Mouse (Mus musculus): ENCODE results near the gene Catsper1. TPM values are rescaled to one million over a fixed set of nuclear protein-coding genes. Genes with fewer than 3 reads are reported as not detected.

Gene Catsper1
- polyA plus RNA-seq, 1 experiment: not detected

DNA sequence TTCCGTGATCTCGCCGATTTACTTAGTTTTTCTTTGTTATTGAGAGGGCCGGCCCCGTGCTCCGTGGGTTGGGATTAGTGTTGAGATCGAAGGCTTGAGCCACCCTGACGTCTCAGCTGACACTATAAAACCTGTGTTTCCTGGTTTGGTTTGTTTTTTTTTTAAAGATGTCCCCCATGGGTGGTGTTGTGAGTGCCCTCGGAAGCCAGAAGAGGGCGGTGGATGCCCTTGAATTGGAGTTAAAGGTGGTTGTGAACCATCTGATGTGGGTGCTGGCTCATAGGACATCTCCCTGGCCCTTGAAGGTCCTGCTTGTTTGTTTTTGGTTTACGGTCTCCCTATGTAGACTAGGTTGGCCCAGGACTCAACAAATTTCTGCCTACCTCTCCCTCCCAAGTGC is 31.9 kb downstream of the Catsper1 start:
- Histone ChIP-seq H3K4me3 (ENCODE audit: insufficient read depth, low read length) (peak overlapping the region; percentile 73), H3K4me1 (ENCODE audit: control insufficient read depth, insufficient read depth, low read length) (peaks cover 11% of the 10 kb centered on the region), H3K27ac (ENCODE audit: insufficient read depth, low read depth, low read length) (peak overlapping the region; percentile 91)
- TF ChIP-seq CTCF (IDR thresholded peaks at IDR 0.05; ENCODE audit: low read depth, low read length): 0 out of 2 replicates have a peak, but pooled peaks have one; percentile 10
- TF ChIP-seq POLR2A (IDR thresholded peaks at IDR 0.05; ENCODE audit: borderline replicate concordance, low read depth, low read length): no peak

DNA sequence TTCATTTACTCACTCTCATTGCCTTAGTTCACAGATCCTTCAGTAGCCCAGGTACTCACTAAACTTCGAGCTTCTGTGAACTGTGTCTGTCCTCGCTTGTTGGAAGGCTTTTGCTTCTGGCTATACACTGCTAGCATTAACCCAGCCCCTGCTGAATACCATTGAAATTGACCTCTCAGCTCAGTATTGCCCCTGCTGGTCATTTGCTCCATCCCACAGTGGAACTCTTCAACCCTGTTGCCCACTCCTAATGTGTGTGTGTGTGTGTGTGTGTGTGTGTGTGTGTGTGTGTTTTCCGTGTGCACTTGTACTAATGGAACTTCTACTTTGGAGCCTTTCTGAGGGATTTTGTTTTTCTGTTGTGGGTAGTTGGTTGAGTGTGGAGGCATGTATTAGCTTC is 35.4 kb downstream of the Catsper1 start:
- Histone ChIP-seq H3K27ac (ENCODE audit: insufficient read depth, low read depth, low read length) (no peak overlapping the region), H3K4me1 (ENCODE audit: control insufficient read depth, insufficient read depth, low read length) (peaks cover 5% of the 10 kb centered on the region), H3K4me3 (ENCODE audit: insufficient read depth, low read length) (no peak overlapping the region)
- TF ChIP-seq CTCF (IDR thresholded peaks at IDR 0.05; ENCODE audit: low read depth, low read length) (no peak), POLR2A (IDR thresholded peaks at IDR 0.05; ENCODE audit: borderline replicate concordance, low read depth, low read length) (no peak)

DNA sequence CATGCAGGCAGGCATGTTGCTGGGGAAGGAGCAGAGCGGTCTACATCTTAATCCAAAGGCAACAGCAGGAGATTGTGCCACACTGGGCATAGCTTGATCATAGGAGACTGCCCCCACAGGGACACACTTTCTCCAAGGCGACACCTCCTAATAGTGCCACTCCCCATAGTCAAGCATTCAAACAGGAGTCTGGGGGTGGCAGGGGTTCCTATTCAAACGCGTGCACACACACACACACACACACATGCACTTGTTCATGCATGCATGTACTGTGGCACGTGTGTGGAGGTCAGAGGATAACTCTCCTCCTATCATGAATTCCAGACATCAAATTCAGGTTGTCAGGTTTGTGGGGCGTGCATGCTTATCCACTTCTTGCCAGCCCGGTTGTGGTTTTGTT is 37.2 kb downstream of the Catsper1 start:
- no peak for TF ChIP-seq POLR2A (IDR thresholded peaks at IDR 0.05; ENCODE audit: borderline replicate concordance, low read depth, low read length)
- no peak for TF ChIP-seq CTCF (IDR thresholded peaks at IDR 0.05; ENCODE audit: low read depth, low read length)
- Histone ChIP-seq H3K4me3 (ENCODE audit: insufficient read depth, low read length) (no peak overlapping the region), H3K4me1 (ENCODE audit: control insufficient read depth, insufficient read depth, low read length) (peaks cover 5% of the 10 kb centered on the region), H3K27ac (ENCODE audit: insufficient read depth, low read depth, low read length) (no peak overlapping the region)

DNA sequence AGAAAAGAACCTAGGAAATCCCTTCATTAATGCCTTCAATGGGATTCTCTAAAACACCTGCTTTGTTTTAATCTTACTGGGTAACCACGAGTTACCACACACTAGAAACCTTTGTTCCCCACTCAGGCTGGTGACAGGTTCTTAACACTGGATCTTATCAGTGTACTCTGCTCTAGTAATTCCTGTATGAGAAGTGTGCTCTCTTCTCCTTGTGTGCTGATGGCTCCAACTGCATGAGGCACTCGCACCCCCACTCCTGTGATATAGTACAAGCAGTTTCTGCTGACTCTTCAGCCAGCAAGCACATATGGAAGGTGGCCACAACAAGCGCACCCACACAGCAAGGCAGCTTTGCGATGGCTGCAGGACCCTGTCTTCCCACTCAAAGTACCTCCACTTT is 38.6 kb downstream of the Catsper1 start:
- no peak overlapping the region for H3K27ac ChIP-seq (ENCODE audit: insufficient read depth, low read depth, low read length)
- no peaks in the 10 kb centered on the region for H3K4me1 ChIP-seq (ENCODE audit: control insufficient read depth, insufficient read depth, low read length)
- H3K4me3 ChIP-seq (ENCODE audit: insufficient read depth, low read length): no peak overlapping the region
- TF ChIP-seq CTCF (IDR thresholded peaks at IDR 0.05; ENCODE audit: low read depth, low read length): no peak
- TF ChIP-seq POLR2A (IDR thresholded peaks at IDR 0.05; ENCODE audit: borderline replicate concordance, low read depth, low read length): no peak

DNA sequence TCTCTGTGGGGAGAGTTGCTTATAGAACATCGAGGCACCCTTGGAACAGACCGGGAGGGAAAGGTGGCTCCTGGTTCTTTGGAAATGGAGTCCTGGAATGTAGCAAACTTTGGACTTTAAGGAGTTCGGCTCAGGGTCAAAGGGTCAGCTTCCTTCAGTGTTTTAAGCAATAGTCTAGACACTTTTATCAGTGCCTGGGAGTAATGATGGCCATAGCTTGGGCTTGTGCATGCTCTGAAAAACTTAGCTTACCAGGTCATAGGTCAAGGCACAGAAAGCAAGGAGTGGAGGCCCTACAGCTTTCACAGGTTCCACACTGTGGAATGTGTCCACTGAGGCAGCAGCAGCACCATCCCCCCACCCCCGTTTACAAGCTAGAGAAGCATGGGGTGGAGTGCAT is 39.2 kb downstream of the Catsper1 start:
- TF ChIP-seq POLR2A (IDR thresholded peaks at IDR 0.05; ENCODE audit: borderline replicate concordance, low read depth, low read length) (no peak), CTCF (IDR thresholded peaks at IDR 0.05; ENCODE audit: low read depth, low read length) (no peak)
- Histone ChIP-seq H3K4me1 (ENCODE audit: control insufficient read depth, insufficient read depth, low read length) (no peaks in the 10 kb centered on the region), H3K27ac (ENCODE audit: insufficient read depth, low read depth, low read length) (no peak overlapping the region), H3K4me3 (ENCODE audit: insufficient read depth, low read length) (no peak overlapping the region)

DNA sequence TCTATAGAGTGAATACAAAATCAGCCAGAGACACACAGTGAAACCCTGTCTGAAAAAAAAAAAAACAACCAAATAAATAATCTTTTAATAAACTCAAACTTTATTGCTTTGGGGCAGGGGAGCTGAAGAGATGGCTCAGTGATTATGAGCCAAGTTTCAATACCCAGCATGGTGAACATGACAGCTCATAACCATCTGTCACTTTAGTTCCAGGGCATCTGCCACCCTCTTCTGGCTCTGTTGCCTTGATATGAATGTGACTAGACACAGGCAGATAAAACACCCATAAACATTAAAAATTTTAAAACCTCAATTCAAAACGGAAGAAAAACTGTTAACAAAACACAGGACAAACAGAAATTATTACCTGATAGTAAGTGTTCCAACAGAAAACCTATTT is 41.9 kb downstream of the Catsper1 start:
- TF ChIP-seq CTCF (IDR thresholded peaks at IDR 0.05; ENCODE audit: low read depth, low read length) (no peak), POLR2A (IDR thresholded peaks at IDR 0.05; ENCODE audit: borderline replicate concordance, low read depth, low read length) (no peak)
- Histone ChIP-seq H3K4me3 (ENCODE audit: insufficient read depth, low read length) (no peak overlapping the region), H3K4me1 (ENCODE audit: control insufficient read depth, insufficient read depth, low read length) (no peaks in the 10 kb centered on the region), H3K27ac (ENCODE audit: insufficient read depth, low read depth, low read length) (no peak overlapping the region)

DNA sequence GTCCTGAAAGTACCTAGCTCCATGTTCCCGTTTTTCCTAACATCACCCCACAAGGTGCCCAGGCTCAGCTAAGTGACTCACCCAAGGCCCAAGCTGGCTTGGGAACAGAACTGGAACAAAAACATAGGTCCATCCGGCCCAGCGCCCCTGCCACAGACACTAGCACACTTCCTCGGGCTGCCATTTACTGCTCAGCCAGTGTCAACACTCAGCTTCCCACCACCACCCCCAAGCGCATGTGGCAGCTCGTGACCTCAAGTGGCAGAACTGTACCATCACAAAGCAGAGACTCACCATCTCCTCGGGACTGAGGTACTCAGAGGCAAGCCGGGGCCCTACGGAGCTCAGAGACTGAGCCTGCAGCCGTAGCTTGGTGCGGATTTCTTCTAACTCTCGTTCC is 47.8 kb downstream of the Catsper1 start:
- no peak overlapping the region for H3K27ac ChIP-seq (ENCODE audit: insufficient read depth, low read depth, low read length)
- H3K4me1 ChIP-seq (ENCODE audit: control insufficient read depth, insufficient read depth, low read length): peaks cover 9% of the 10 kb centered on the region
- no peak for TF ChIP-seq CTCF (IDR thresholded peaks at IDR 0.05; ENCODE audit: low read depth, low read length)
- no peak for TF ChIP-seq POLR2A (IDR thresholded peaks at IDR 0.05; ENCODE audit: borderline replicate concordance, low read depth, low read length)

DNA sequence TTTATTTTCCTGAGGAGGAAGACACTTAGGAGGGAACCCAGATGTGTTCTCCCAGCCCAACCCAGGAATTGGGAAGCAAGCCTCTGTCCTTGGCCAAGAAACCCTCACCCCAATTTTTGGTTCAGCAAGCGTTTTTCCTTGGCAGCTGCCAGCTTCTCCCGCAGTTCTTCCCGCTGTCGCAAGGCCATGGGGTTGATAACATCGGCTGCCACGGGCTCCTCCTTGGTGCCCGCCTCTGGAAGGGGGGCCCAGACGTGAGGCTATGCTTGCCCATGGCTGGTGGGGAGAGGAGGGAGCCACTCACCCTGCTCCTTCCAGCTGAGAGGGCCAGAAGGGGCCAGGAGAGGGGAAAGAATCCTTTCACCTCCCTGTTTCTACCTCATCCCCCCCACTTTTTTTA is 49.2 kb downstream of the Catsper1 start:
- peaks cover 9% of the 10 kb centered on the region for H3K4me1 ChIP-seq (ENCODE audit: control insufficient read depth, insufficient read depth, low read length)
- no peak for TF ChIP-seq CTCF (IDR thresholded peaks at IDR 0.05; ENCODE audit: low read depth, low read length)
- TF ChIP-seq POLR2A (IDR thresholded peaks at IDR 0.05; ENCODE audit: borderline replicate concordance, low read depth, low read length): no peak
- no peak overlapping the region for H3K27ac ChIP-seq (ENCODE audit: insufficient read depth, low read depth, low read length)
- no peak overlapping the region for H3K4me3 ChIP-seq (ENCODE audit: insufficient read depth, low read length)

More for the DNA sequence above, 47.8 kb downstream of the Catsper1 start:
- H3K4me3 ChIP-seq (ENCODE audit: insufficient read depth, low read length): no peak overlapping the region

DNA sequence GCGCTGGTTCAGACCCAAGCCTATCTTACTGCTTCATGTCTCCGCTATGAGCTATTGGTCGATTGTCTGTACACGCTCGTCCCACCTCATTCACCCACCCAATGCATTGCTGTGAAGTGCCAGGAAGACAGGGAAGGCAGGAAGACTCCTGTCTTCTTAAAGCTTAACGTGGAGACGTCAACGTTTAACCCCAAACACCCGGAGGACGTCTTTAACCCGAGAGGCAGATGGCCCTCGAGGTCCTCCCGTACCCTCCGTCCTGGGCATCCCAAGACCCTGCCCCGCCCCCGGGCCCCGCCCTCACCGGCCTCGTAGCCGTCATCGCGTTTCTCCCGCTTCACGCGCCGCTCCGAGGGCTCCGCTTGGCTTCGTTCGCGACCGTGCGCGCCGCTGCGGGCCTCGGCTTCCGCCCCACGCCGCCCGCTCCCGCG is 52.5 kb downstream of the Catsper1 start:
- TF ChIP-seq POLR2A (IDR thresholded peaks at IDR 0.05; ENCODE audit: borderline replicate concordance, low read depth, low read length): no peak
- TF ChIP-seq CTCF (IDR thresholded peaks at IDR 0.05; ENCODE audit: low read depth, low read length): no peak
- H3K4me1 ChIP-seq (ENCODE audit: control insufficient read depth, insufficient read depth, low read length): peaks cover 9% of the 10 kb centered on the region
- H3K27ac ChIP-seq (ENCODE audit: insufficient read depth, low read depth, low read length): peak overlapping the region; percentile 67
- H3K4me3 ChIP-seq (ENCODE audit: insufficient read depth, low read length): peak overlapping the region; percentile 90

DNA sequence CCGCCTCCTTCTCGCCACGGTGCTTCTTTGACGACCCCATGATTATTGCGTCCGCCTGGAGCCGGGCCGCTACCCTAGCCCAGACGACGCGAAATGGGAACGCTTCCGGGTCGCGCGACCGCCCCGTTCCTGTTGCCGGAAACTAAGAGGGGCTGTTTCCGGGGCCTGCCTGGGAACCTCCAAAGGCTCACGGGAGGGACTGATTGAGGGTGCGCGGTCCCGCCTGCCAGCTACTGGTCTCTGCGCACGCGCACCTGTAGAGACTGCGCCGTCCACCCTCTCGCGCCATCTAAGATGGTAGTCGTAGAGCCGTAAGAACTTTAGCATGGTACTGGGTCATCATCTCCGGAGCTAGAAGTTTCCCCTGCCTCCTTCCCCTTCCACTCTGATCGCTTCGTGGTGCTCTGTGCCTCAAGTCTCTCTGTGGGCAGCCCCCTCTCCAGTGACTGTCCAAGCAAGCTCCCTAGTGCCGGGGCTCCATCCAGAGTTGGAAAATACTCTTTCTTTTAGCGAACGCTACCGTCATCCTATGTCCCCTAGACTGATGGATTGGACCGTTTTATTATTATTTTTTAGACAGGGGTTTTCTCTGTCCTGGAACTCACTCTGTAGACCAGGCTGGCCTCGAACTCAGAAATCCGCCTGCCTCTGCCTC is 53.2 kb downstream of the Catsper1 start, which contains the start of gene Sart1:
TSS of gene Sart1 (minus strand) at position 116 of the 655 bp plus-strand sequence.
- TF ChIP-seq POLR2A (IDR thresholded peaks at IDR 0.05; ENCODE audit: borderline replicate concordance, low read depth, low read length) (no peak), CTCF (IDR thresholded peaks at IDR 0.05; ENCODE audit: low read depth, low read length) (no peak)
- H3K4me1 ChIP-seq (ENCODE audit: control insufficient read depth, insufficient read depth, low read length): peaks cover 9% of the 10 kb centered on the region
- peak within 1 kb of the TSS; percentile 78 for H3K27ac ChIP-seq (ENCODE audit: insufficient read depth, low read depth, low read length)
- peak within 1 kb of the TSS; percentile 96 for H3K4me3 ChIP-seq (ENCODE audit: insufficient read depth, low read length)
